Mouse (Mus musculus) heart, postnatal 14 days (tissue): Measurements from ENCODE around the gene Ebna1bp2. TPM values are rescaled to one million over a fixed set of nuclear protein-coding genes. Genes with fewer than 3 reads are reported as not detected.

Source experiments
- DNase-seq, 2 experiments: peaks; one replicate each; pipeline ENCODE4 v3.0.0; 2021 to 2022
- intact Hi-C: fragments of 180-260 bp; cut with DNase I; formaldehyde crosslinking; loops from one replicate; pipeline ENCODE4 v1.15.1; 2025
- long read RNA-seq, 2 experiments: library from polyadenylated mRNA; stranded (forward); transcript quantifications; one replicate each; pipeline ENCODE4 v2.0.0; 2021
- total RNA-seq, 2 experiments: library from RNA; stranded (reverse); gene quantifications; 2 replicates each; pipeline ENCODE4 v1.2.3; 2021

Gene Ebna1bp2
- total RNA-seq, result 10 to 100 TPM; 31.4 to 35.2 TPM
- long read RNA-seq, experiment 1, transcript Ebna1bp2-201 (9 exons, 2,960 nt), result major isoform, 46 of 47 reads
- long read RNA-seq, experiment 1, partial matches to known transcripts, result 0 of 47 reads
- long read RNA-seq, experiment 1, other reads (novel, unspliced or antisense), result 1 of 47 reads
- long read RNA-seq, experiment 2, transcript Ebna1bp2-201 (9 exons, 2,960 nt), result major isoform, 31 of 35 reads
- long read RNA-seq, experiment 2, partial matches to known transcripts, result 1 of 35 reads
- long read RNA-seq, experiment 2, other reads (novel, unspliced or antisense), result 3 of 35 reads

GRCm38 (mm10) chr4:118620279-118620966 lies at the start of gene Ebna1bp2, which contains the start of gene Cfap57:
Gene Ebna1bp2, plus strand, starts transcription at chr4:118620799.
Gene Cfap57, minus strand, starts transcription at chr4:118620777.
- intact Hi-C loops, result loop anchor here (10.0 kb wide), 1 partner anchor 554 kb away; the partner anchor contains the start of gene Zfp691
- peak; percentile 81 to 92 for DNase-seq

DNA sequence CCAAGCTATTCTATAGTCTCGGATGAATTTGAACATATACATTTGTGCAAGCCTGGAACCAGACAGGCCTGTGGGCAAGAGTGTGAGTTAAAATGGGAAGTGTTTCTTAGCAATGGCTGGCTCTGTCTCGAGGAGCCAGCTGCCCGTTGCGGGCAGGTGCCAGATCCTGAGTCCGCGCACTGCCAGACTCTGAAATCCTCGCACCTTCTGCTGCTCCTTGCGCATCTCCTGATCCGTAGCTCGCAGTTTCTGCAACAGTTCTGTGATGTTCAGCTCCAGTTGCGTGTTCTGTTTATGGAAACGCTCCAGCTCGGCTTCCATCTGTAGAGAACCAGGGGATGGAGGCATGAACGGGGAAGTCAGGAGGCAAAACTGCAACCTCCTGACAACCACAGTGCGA lies 49.2 kb upstream of the Ebna1bp2 start:
- intact Hi-C loops, result no loop called here
- no peak for DNase-seq

DNA sequence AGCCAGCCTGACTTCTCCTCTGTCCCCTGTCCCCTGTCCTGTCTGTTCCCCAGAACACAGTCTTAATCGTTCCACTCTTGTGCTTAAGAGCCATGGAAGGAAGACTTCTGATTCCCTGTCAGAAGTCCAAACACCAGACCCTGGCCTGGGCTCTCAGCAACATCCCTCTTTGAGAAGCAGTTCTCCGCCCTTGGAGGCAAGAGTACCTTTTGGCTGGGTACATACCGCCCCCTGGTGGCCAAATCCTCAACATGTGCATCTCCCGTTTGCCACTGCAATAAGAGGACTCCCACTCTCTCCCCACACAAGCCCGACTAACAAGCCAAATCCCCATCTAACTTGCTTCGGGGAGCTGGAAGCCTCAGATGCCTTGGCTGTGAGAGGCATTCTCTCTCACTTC lies 44.5 kb upstream of the Ebna1bp2 start:
- intact Hi-C loops, result loop anchor here (5.0 kb wide), 1 partner anchor 359 kb away; no protein-coding TSS in a partner anchor
- peak; percentile 82 to 89 for DNase-seq

DNA sequence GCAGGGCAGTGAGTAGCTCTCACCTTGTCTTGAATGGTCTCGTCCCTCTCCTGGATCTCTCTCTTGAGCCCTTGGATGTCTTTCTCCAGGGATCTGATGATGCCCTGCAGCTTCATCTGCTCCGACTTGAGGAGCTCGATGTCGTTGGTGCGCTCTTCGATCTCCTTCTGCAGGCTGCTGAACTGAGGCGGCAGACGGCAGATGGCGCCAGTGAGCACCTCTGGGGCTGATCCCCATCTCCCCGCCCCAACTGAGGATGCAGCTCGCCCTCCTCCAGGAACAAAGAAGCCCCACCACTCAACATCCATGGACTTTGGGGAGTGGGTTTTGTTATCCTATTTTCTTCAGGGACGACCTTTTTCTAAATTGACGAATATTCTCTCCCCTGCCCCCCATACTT lies 41.3 kb upstream of the Ebna1bp2 start:
- peak; percentile 50 to 64 for DNase-seq
- intact Hi-C loops, result loop anchor here (5.0 kb wide), 1 partner anchor 362 kb away; no protein-coding TSS in a partner anchor

GRCm38 (mm10) chr4:118581508-118581907 lies 39.1 kb upstream of the Ebna1bp2 start:
- intact Hi-C loops, result no loop called here
- DNase-seq, result no peak

- no peak for DNase-seq
- intact Hi-C loops, result no loop called here
These were observed 38.0 kb upstream of the Ebna1bp2 start for GRCm38 (mm10) chr4:118582629-118583028.

- intact Hi-C loops, result no loop called here
- no peak for DNase-seq
These were observed 31.4 kb upstream of the Ebna1bp2 start for GRCm38 (mm10) chr4:118589053-118589732.

DNA sequence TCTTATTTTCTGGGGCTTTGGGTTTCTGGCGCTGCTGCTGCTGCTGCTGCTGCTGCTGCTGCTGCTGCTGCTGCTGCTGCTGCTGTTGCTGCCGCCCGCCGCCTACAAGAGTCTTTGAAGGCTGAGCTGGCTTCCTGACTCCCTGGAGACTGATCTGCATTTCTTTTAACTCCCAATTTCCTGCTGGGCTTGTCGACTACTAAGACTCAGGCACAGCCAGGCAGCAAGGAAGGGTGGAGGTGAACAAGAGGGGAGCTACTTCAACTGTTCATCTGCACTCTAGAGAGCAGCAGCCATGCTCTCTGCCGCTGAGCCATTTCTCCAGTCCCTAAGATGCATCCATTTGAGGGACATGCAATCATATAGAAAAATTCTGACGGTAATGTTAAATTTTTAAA lies 30.9 kb upstream of the Ebna1bp2 start:
- intact Hi-C loops, result no loop called here
- no peak for DNase-seq

- no peak for DNase-seq
- intact Hi-C loops, result no loop called here
These were observed 16.5 kb upstream of the Ebna1bp2 start for GRCm38 (mm10) chr4:118604065-118604464.

- intact Hi-C loops, result no loop called here
- no peak for DNase-seq
These were observed 10.8 kb upstream of the Ebna1bp2 start for GRCm38 (mm10) chr4:118609836-118610235.

GRCm38 (mm10) chr4:118612619-118613018 lies 8.0 kb upstream of the Ebna1bp2 start:
- peak; percentile 25 to 44 for DNase-seq

DNA sequence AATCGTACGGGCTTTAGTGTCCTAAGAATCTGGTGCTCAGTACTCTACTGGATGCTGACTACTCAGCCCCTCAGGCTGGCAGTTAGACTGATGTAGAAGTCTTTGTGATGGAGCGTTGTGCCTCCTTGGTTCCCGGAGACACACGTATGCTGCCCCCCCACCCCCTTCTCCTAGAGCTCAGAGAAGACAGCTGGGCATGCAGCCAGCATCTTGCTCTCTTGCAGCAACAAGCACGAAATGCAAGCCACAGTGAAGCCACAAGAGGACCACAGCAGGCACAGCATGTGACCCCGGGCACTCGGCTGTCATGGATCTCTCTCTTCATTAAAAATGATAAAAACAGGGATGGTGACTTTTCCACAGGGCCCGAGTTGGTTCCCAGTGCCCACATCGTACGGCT lies 5.2 kb upstream of the Ebna1bp2 start:
- intact Hi-C loops, result no loop called here
- DNase-seq, result no peak

More at GRCm38 (mm10) chr4:118612619-118613018, 8.0 kb upstream of the Ebna1bp2 start:
- intact Hi-C loops, result no loop called here

DNA sequence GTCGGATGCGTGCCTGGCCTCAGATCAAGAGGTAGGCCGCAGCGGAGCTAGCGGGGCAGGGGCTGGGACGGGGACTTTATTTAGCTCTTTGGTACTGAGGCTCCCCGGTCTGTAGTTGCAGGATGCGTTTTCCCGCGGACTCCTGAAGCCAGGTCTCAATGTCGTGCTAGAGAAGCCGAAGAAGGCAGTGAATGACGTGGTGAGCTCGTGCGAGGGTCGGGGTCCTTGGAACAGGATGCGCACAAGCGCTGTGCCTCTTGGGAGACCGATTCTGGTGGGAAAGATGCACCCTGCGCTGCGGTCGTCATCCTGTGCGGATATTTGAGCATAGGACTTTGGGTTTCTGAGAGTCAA lies 345 bp downstream of the Ebna1bp2 start:
- intact Hi-C loops, result loop anchor here (10.0 kb wide), 1 partner anchor 554 kb away; the partner anchor contains the start of gene Zfp691
- DNase-seq, result no peak

GRCm38 (mm10) chr4:118621781-118622180 lies 1.2 kb downstream of the Ebna1bp2 start:
- intact Hi-C loops, result loop anchor here (10.0 kb wide), 1 partner anchor 553 kb away; the partner anchor contains the start of gene Zfp691
- no peak for DNase-seq

- intact Hi-C loops, result no loop called here
These were observed 9.7 kb downstream of the Ebna1bp2 start for GRCm38 (mm10) chr4:118630261-118630660.

GRCm38 (mm10) chr4:118642346-118643190 lies 22.0 kb downstream of the Ebna1bp2 start:
- intact Hi-C loops, result no loop called here
- DNase-seq, result peak; percentile 16 to 38

More at GRCm38 (mm10) chr4:118630261-118630660, 9.7 kb downstream of the Ebna1bp2 start:
- DNase-seq, result no peak

- DNase-seq, result peak; percentile 40 to 72
- intact Hi-C loops, result loop anchor here (2.0 kb wide), 1 partner anchor 344 kb away; no protein-coding TSS in a partner anchor
These were observed 24.6 kb downstream of the Ebna1bp2 start for GRCm38 (mm10) chr4:118645234-118645633.

GRCm38 (mm10) chr4:118658652-118659051 lies 38.1 kb downstream of the Ebna1bp2 start, which contains the start of gene Olfr62:
Gene Olfr62, plus strand, starts transcription at chr4:118658952.
- no peak for DNase-seq
- intact Hi-C loops, result no loop called here
